Mouse (Mus musculus) lung, embryonic 16.5 days (tissue): ENCODE measurements around the gene Serpinb7. TPM values are rescaled to one million over a fixed set of nuclear protein-coding genes. Genes with fewer than 3 reads are reported as not detected.

ENCODE experiments used
- ATAC-seq: fragments of 200-750 bp; cut with Nextera tagmentation; 2 replicates; pipeline ENCODE4 v1.8.0; 2017; ENCODE audit warnings: low read depth, mild to moderate bottlenecking, moderate library complexity
- H3K27ac ChIP-seq: fragments of 300-500 bp; sonication (generic); 2 replicates; pipeline ENCODE4 v1.5.1; 2014; ENCODE audit warnings: mild to moderate bottlenecking, control low read depth, low read length
- H3K27me3 ChIP-seq: fragments of 300-500 bp; sonication (generic); 2 replicates; pipeline ENCODE4 v1.6.1; 2014; ENCODE audit warnings: low read depth, low read length, mixed read lengths; ENCODE audit not compliant: control insufficient read depth, insufficient read depth
- H3K36me3 ChIP-seq: fragments of 300-500 bp; sonication (generic); 2 replicates; pipeline ENCODE4 v1.6.1; 2014; ENCODE audit warnings: low read length; ENCODE audit not compliant: control insufficient read depth, insufficient read depth
- H3K4me1 ChIP-seq: fragments of 300-500 bp; sonication (generic); replicated peaks from 2 replicates; pipeline ENCODE4 v1.6.1; 2014; ENCODE audit warnings: low read length, mixed read lengths; ENCODE audit not compliant: control insufficient read depth, insufficient read depth
- H3K4me2 ChIP-seq: fragments of 300-500 bp; sonication (generic); 2 replicates; pipeline ENCODE4 v1.6.1; 2014; ENCODE audit warnings: low read depth, low read length, control low read depth
- H3K4me3 ChIP-seq: fragments of 300-500 bp; sonication (generic); 2 replicates; pipeline ENCODE4 v1.5.1; 2014; ENCODE audit warnings: mild to moderate bottlenecking, low read length, control low read depth
- H3K9ac ChIP-seq: fragments of 300-500 bp; sonication (generic); 2 replicates; pipeline ENCODE4 v1.6.1; 2014; ENCODE audit warnings: low read length, control low read depth
- H3K9me3 ChIP-seq: fragments of 300-500 bp; sonication (generic); 2 replicates; pipeline ENCODE4 v1.6.1; 2016; ENCODE audit warnings: low read length; ENCODE audit not compliant: control insufficient read depth
- WGBS: fragments of 180-500 bp; shearing (Covaris S2); extraction: QIAGEN DNeasy Blood & Tissue Kit; methylation state at CpG from one replicate; pipeline ENCODE4 v1.1.7; 2014; 5-methylcytosine and 5-hydroxymethylcytosine counted together
- polyA plus RNA-seq: library from polyadenylated mRNA; unstranded; fragments of >200 nt; fragmentation: Nextera tagmentation; extraction: Ambion mirVana; gene quantifications from 2 replicates; pipeline ENCODE4 v1.2.1, GENCODE M21; 2015

Gene Serpinb7
- polyA plus RNA-seq, 1 experiment from 2014 or later = not detected

- H3K36me3 ChIP-seq = no peaks in the 10 kb centered on the region
- no peak overlapping the region for H3K9ac ChIP-seq
- WGBS = 65% methylated on average over 5 of the region's 5 CpGs
- no peaks in the 10 kb centered on the region for H3K4me1 ChIP-seq
- no peak for ATAC-seq
- no peak overlapping the region for H3K4me3 ChIP-seq
- H3K27ac ChIP-seq = no peak overlapping the region
- no peaks in the 10 kb centered on the region for H3K9me3 ChIP-seq
- no peaks in the 10 kb centered on the region for H3K27me3 ChIP-seq
- no peak overlapping the region for H3K4me2 ChIP-seq
These were observed 45.9 kb downstream of the Serpinb7 start for GRCm38 (mm10) chr1:107445352-107445751.

DNA sequence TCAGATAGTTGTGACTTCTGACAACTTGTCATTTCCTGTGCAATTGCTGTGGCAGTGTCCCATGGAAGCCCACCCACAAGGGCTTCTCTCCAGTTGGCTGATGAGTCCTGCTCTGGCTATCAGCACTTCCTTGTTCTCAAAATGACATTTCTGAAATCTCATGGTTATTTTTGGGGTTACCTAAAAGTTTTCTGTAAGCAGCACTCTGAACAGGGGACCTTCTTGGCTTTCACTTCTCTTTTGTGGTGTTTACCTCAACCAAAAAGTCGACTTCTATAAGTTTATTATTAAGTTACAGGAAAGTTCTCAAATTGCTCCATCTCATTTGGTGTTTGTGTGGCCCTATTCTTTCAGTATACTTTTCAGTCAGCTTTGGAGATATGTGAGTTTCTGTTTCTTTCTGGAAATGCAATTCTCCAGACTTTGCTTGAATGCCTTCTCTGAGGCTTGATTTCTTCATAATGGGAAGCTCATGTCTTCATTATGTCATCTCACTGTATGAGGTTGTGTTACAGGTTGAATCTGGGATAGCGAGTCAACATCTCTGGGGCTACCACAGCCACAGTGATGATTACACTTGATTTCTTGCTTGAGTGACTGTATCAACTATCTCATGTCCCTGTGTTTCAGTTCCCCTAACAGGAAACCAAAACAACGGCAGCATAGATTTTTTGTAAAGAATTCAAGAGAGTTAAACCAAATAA, 47.9 kb downstream of the Serpinb7 start:
- no peak for ATAC-seq
- no peak overlapping the region for H3K4me2 ChIP-seq
- no peaks in the 10 kb centered on the region for H3K27me3 ChIP-seq
- H3K9ac ChIP-seq = no peak overlapping the region
- no peak overlapping the region for H3K4me3 ChIP-seq
- H3K9me3 ChIP-seq = no peaks in the 10 kb centered on the region
- H3K36me3 ChIP-seq = no peaks in the 10 kb centered on the region
- 67% methylated on average over 3 of the region's 3 CpGs for WGBS
- no peaks in the 10 kb centered on the region for H3K4me1 ChIP-seq
- no peak overlapping the region for H3K27ac ChIP-seq

GRCm38 (mm10) chr1:107479909-107480308, 80.5 kb downstream of the Serpinb7 start:
- H3K4me2 ChIP-seq = no peak overlapping the region
- no peak overlapping the region for H3K9ac ChIP-seq
- no peak overlapping the region for H3K4me3 ChIP-seq
- no peaks in the 10 kb centered on the region for H3K27me3 ChIP-seq
- no peaks in the 10 kb centered on the region for H3K36me3 ChIP-seq
- no peak overlapping the region for H3K27ac ChIP-seq
- no peaks in the 10 kb centered on the region for H3K9me3 ChIP-seq
- no peak for ATAC-seq
- H3K4me1 ChIP-seq = no peaks in the 10 kb centered on the region

DNA sequence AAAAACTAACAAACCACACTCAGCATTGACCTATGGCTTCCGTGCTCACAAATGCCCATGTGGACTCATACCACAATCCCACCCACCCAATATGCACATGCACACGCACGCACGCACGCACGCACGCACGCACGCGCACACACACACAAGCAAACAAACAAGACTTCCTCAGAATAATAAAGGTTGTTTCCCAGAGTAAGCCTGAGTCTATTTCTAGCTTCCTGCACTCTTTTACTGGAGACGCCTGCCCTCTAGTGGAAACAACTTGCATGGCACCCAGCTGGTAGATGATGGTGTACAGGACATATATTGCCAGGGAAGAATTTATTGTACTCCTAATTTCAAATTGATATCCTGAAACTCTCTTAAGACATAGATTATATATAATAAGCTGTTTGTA, 82.0 kb downstream of the Serpinb7 start:
- 18% methylated on average over 11 of the region's 11 CpGs for WGBS
- Histone ChIP-seq H3K4me3 (no peak overlapping the region), H3K9me3 (no peaks in the 10 kb centered on the region), H3K9ac (no peak overlapping the region), H3K27me3 (no peaks in the 10 kb centered on the region), H3K27ac (no peak overlapping the region), H3K36me3 (no peaks in the 10 kb centered on the region), H3K4me1 (no peaks in the 10 kb centered on the region), H3K4me2 (peak overlapping the region; percentile 39)
- ATAC-seq = peak; percentile 62; the same call in 1 of the 2 replicates

DNA sequence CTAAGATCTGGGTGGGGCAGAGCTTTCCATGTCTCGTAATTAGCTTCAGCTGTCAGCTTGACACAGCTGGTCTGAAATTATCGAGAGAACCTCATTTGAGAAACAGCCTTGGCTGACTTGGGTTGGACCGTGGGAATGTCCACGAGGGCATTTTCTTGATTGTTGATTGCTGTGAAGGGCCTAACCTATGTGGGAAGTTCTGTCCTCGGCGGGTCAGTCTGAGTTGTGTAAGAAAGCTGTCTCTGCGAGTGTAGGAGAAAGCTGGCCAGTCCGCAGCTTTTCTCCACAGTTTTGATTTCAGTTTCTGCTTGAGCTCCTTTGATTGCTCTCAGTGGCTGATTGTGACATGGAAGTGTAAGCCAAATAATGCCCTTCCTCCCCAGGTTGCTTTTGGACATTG, 90.1 kb downstream of the Serpinb7 start:
- Histone ChIP-seq H3K4me1 (no peaks in the 10 kb centered on the region), H3K9ac (no peak overlapping the region), H3K4me2 (no peak overlapping the region), H3K27ac (no peak overlapping the region), H3K27me3 (no peaks in the 10 kb centered on the region), H3K9me3 (no peaks in the 10 kb centered on the region), H3K36me3 (no peaks in the 10 kb centered on the region), H3K4me3 (no peak overlapping the region)
- no peak for ATAC-seq
- WGBS = 68% methylated on average over 8 of the region's 8 CpGs

DNA sequence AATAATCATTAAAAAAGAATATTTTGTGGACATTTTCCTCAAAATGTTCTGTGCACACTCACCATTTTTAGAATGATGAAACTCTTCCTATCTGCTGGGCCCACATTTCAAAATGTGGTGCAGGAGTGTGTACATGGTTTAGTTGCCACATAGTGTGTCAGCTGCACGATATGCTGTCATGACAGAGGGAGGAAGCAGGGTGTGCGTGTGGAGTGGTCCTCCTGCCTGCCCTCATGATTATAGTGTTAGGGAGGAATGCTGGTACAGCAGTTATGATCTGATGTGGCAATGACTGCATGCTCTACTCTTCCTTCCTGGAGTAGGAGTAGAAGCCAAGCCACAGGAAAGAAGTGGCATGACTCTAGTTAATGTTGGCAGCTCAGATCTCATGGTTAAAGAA, 97.3 kb downstream of the Serpinb7 start:
- ATAC-seq = no peak
- H3K27ac ChIP-seq = no peak overlapping the region
- H3K4me3 ChIP-seq = no peak overlapping the region
- no peak overlapping the region for H3K9ac ChIP-seq
- H3K27me3 ChIP-seq = no peaks in the 10 kb centered on the region
- no peaks in the 10 kb centered on the region for H3K36me3 ChIP-seq
- no peak overlapping the region for H3K4me2 ChIP-seq
- H3K4me1 ChIP-seq = no peaks in the 10 kb centered on the region
- no peaks in the 10 kb centered on the region for H3K9me3 ChIP-seq
- 47% methylated on average over 2 of the region's 2 CpGs for WGBS

DNA sequence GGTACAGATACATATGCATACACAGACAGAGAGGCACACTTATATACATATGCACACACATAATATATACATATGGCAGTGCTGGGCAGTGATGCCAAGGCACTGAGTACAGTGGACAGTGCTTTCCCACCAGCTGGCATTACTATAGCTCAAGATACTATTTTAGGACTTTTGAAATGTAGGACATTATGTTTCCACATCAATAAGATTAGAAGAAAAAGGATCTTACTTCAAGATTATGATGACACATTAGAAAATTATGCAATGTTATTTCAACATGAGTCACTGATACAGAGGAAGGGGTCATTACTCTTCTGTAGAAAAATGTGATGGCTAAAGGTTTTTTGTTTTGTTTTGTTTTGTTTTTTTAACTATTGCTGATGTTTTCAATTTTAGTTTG, 102.6 kb downstream of the Serpinb7 start:
- 0 out of 2 replicates have a peak, but pooled peaks have one; percentile 31 for ATAC-seq
- Histone ChIP-seq H3K4me2 (no peak overlapping the region), H3K4me3 (no peak overlapping the region), H3K4me1 (no peaks in the 10 kb centered on the region), H3K27me3 (no peaks in the 10 kb centered on the region), H3K27ac (no peak overlapping the region), H3K9me3 (no peaks in the 10 kb centered on the region), H3K36me3 (no peaks in the 10 kb centered on the region), H3K9ac (no peak overlapping the region)

Other genes starting within 250 kb of the Serpinb7 start
- gene Serpinb3b, start 121.3 kb upstream of the Serpinb7 start, polyA plus RNA-seq = not detected in 2 replicates
- not detected in 2 replicates for gene Serpinb3c, start 121.3 kb upstream of the Serpinb7 start, polyA plus RNA-seq
- 0.06 and 0.39 TPM in 2 replicates for gene Serpinb11, start 38.5 kb upstream of the Serpinb7 start, polyA plus RNA-seq
- 0.46 and 0.69 TPM in 2 replicates for gene Serpinb2, start 111.8 kb downstream of the Serpinb7 start, polyA plus RNA-seq
- 4.8 and 5.9 TPM in 2 replicates for gene Serpinb8, start 190.4 kb downstream of the Serpinb7 start, polyA plus RNA-seq